21 mouse cellular contexts compared by ENCODE assay signal in the genomic region with DNA sequence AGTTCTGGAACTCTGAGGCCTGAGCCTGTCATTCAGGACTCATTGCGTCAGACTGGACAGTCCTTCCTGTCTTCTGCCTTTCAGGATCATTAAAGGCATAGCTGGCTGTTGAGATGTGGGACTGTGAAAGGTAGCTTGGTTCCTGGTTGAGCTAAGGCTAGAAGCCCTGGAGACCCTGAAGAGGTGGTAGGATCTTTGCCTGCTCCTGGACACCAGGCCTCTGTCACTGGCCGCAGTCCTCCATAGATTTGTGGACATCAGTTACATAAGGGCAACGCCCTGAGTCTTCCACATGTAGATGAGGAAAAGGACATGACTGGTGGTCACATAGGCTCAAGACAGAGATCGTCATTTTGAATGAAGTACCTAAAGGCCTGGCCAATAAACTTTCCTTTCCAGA.
A peak's percentile ranks its signal among the peaks of the same experiment; 100 is the strongest.
DNase-seq lines count a peak whose midpoint lies in the region; ATAC-seq lines count a peak whose summit lies in the region.
"Had no signal": no experiment of that assay in that cellular context is flagged by ENCODE, and none has a peak within 500 bp of the region (broad histone marks: within the 10 kb centered on the region; RNA-seq: fewer than 3 reads in every experiment).

No protein-coding gene starts in this region.

- H3K4me1 ChIP-seq in forebrain, embryonic 11.5 days (replicated peaks; ENCODE audit: control insufficient read depth, insufficient read depth, low read length), result no peaks in the 10 kb centered on the region
- H3K4me1 ChIP-seq in forebrain, embryonic 13.5 days, result peaks cover 3% of the 10 kb centered on the region; the same call in 1 of the 2 replicates
- H3K4me1 ChIP-seq in heart, embryonic 10.5 days, result no peaks in the 10 kb centered on the region
- no peaks in the 10 kb centered on the region for H3K4me1 ChIP-seq in heart, embryonic 11.5 days (ENCODE audit: control insufficient read depth, insufficient read depth, low read length)

- peak; percentile 36 for DNase-seq in forebrain, embryonic 11.5 days (ENCODE audit: low spot score)
- DNase-seq in heart, adult 11 months, result peak; percentile 70
- DNase-seq in heart, adult 18-20 months, result no peak
- peak; percentile 64 for DNase-seq in heart, embryonic 10.5 days (ENCODE audit: low spot score)
- DNase-seq: adrenal gland, adult 2 months; adrenal gland, adult 8-10 months; adrenal gland, postnatal 10 days; adrenal gland, postnatal 14 days; adrenal gland, postnatal 25 days; adrenal gland, postnatal 36 days; B cell, adult 2 months; cerebellum, adult 11 months; cerebellum, adult 11-12 months; cerebellum, adult 18-20 months had no signal

- WGBS in forebrain, embryonic 11.5 days, result 93% methylated on average over 4 of the region's 4 CpGs
- WGBS in forebrain, embryonic 13.5 days, result 92% methylated on average over 4 of the region's 4 CpGs
- 89% methylated on average over 4 of the region's 4 CpGs for WGBS in heart, embryonic 10.5 days
- WGBS in heart, embryonic 11.5 days (ENCODE audit: insufficient replicate concordance), result 81% methylated on average over 4 of the region's 4 CpGs

- H3K36me3 ChIP-seq in forebrain, embryonic 11.5 days (ENCODE audit: control insufficient read depth, insufficient read depth, low read length), result no peaks in the 10 kb centered on the region
- no peaks in the 10 kb centered on the region for H3K36me3 ChIP-seq in forebrain, embryonic 13.5 days (ENCODE audit: poor library complexity, severe bottlenecking)
- no peaks in the 10 kb centered on the region for H3K36me3 ChIP-seq in heart, embryonic 10.5 days
- H3K36me3 ChIP-seq in heart, embryonic 11.5 days (ENCODE audit: control insufficient read depth, insufficient read depth, low read length), result no peaks in the 10 kb centered on the region
- H3K36me3 ChIP-seq: G1E had no signal

- H3K27me3 ChIP-seq in forebrain, embryonic 11.5 days (ENCODE audit: control insufficient read depth, insufficient read depth, low read length), result no peaks in the 10 kb centered on the region
- peaks cover 10% of the 10 kb centered on the region for H3K27me3 ChIP-seq in forebrain, embryonic 13.5 days
- H3K27me3 ChIP-seq in heart, embryonic 10.5 days (ENCODE audit: insufficient read depth, poor library complexity, severe bottlenecking), result peaks cover 4% of the 10 kb centered on the region; the same call in 1 of the 2 replicates
- H3K27me3 ChIP-seq in heart, embryonic 11.5 days (ENCODE audit: control insufficient read depth, insufficient read depth, low read length), result no peaks in the 10 kb centered on the region
- H3K27me3 ChIP-seq: CH12.LX, Patski had no signal

- no peak overlapping the region for H3K27ac ChIP-seq in forebrain, embryonic 11.5 days (ENCODE audit: low read depth, low read length)
- no peak overlapping the region for H3K27ac ChIP-seq in forebrain, embryonic 13.5 days
- H3K27ac ChIP-seq in heart, embryonic 10.5 days, result no peak overlapping the region
- H3K27ac ChIP-seq in heart, embryonic 11.5 days (ENCODE audit: low read depth, low read length), result no peak overlapping the region

- no peak overlapping the region for H3K9ac ChIP-seq in forebrain, embryonic 11.5 days (ENCODE audit: low read length)
- no peak overlapping the region for H3K9ac ChIP-seq in forebrain, embryonic 13.5 days
- no peak overlapping the region for H3K9ac ChIP-seq in heart, embryonic 11.5 days (ENCODE audit: low read depth, low read length)

- no peak overlapping the region for H3K4me2 ChIP-seq in forebrain, embryonic 11.5 days (ENCODE audit: low read depth, low read length, severe bottlenecking)
- H3K4me2 ChIP-seq in forebrain, embryonic 13.5 days, result no peak overlapping the region
- H3K4me2 ChIP-seq in heart, embryonic 11.5 days, result no peak overlapping the region

- H3K4me3 ChIP-seq in forebrain, embryonic 11.5 days (ENCODE audit: low read depth, low read length), result no peak overlapping the region
- no peak overlapping the region for H3K4me3 ChIP-seq in forebrain, embryonic 13.5 days
- no peak overlapping the region for H3K4me3 ChIP-seq in heart, embryonic 10.5 days
- H3K4me3 ChIP-seq in heart, embryonic 11.5 days (ENCODE audit: low read depth, low read length), result no peak overlapping the region

- H3K9me3 ChIP-seq in forebrain, embryonic 11.5 days (ENCODE audit: control insufficient read depth, low read length), result no peaks in the 10 kb centered on the region
- no peaks in the 10 kb centered on the region for H3K9me3 ChIP-seq in forebrain, embryonic 13.5 days (replicated peaks)
- no peaks in the 10 kb centered on the region for H3K9me3 ChIP-seq in heart, embryonic 10.5 days
- H3K9me3 ChIP-seq in heart, embryonic 11.5 days (replicated peaks; ENCODE audit: control insufficient read depth, low read length), result no peaks in the 10 kb centered on the region
- H3K9me3 ChIP-seq: G1E had no signal

- ATAC-seq in forebrain, embryonic 11.5 days (replicated peaks; ENCODE audit: low FRiP score), result no peak
- ATAC-seq in forebrain, embryonic 13.5 days, result no peak
- no peak for ATAC-seq in heart, embryonic 11.5 days (replicated peaks; ENCODE audit: insufficient number of reproducible peaks, low FRiP score, low TSS enrichment)
- ATAC-seq: activated CD4-positive, CD25-positive, alpha-beta regulatory T cell, adult 4 months; CD4-positive, CD25-positive, alpha-beta regulatory T cell, adult 4 months; Patski had no signal

Comparison
In these comparisons a context has a peak if more than half of its experiments do, and no peak if none do; other contexts are left out.
1. DNase-seq: peak in forebrain, embryonic 11.5 days (single experiment), heart, adult 11 months (single experiment) and heart, embryonic 10.5 days (single experiment); none in heart, adult 18-20 months (0 of 2).